Mouse (Mus musculus) telencephalon, adult 2 months (tissue): ENCODE data around the gene Gm20388.
A peak's percentile ranks its signal among the peaks of the same experiment; 100 is the strongest.

ENCODE experiments used
- DNase-seq: peaks from one replicate; pipeline ENCODE4 v3.0.0-alpha.2; 2011; ENCODE audit warnings: low read depth, low spot score

The Gm20388 gene

GRCm38 (mm10) chr8:120044907-120045306, 134.3 kb downstream of the Gm20388 start:
- no peak for DNase-seq

GRCm38 (mm10) chr8:120045471-120045870, 134.8 kb downstream of the Gm20388 start:
- DNase-seq, result no peak

- DNase-seq, result peak; percentile 74
Measured at GRCm38 (mm10) chr8:120046258-120047020, 135.8 kb downstream of the Gm20388 start.

GRCm38 (mm10) chr8:120049949-120050348, 139.3 kb downstream of the Gm20388 start:
- DNase-seq, result no peak

- no peak for DNase-seq
Measured at GRCm38 (mm10) chr8:120050376-120050775, 139.7 kb downstream of the Gm20388 start.

GRCm38 (mm10) chr8:120051006-120051405, 140.4 kb downstream of the Gm20388 start:
- DNase-seq, result no peak

GRCm38 (mm10) chr8:120051908-120052307, 141.3 kb downstream of the Gm20388 start:
- DNase-seq, result no peak

GRCm38 (mm10) chr8:120052318-120052717, 141.7 kb downstream of the Gm20388 start:
- no peak for DNase-seq

GRCm38 (mm10) chr8:120054833-120055232, 144.2 kb downstream of the Gm20388 start:
- no peak for DNase-seq

GRCm38 (mm10) chr8:120057078-120057477, 146.4 kb downstream of the Gm20388 start:
- DNase-seq, result no peak

- no peak for DNase-seq
Measured at GRCm38 (mm10) chr8:120062742-120063141, 152.1 kb downstream of the Gm20388 start.

GRCm38 (mm10) chr8:120063326-120063725, 152.7 kb downstream of the Gm20388 start:
- no peak for DNase-seq

GRCm38 (mm10) chr8:120065611-120066010, 155.0 kb downstream of the Gm20388 start:
- DNase-seq, result no peak

GRCm38 (mm10) chr8:120066226-120066625, 155.6 kb downstream of the Gm20388 start:
- no peak for DNase-seq

- DNase-seq, result no peak
Measured at GRCm38 (mm10) chr8:120067936-120068668, 157.5 kb downstream of the Gm20388 start.

GRCm38 (mm10) chr8:120071684-120072083, 161.0 kb downstream of the Gm20388 start:
- DNase-seq, result peak; percentile 18

- no peak for DNase-seq
Measured at GRCm38 (mm10) chr8:120072259-120072658, 161.6 kb downstream of the Gm20388 start.

GRCm38 (mm10) chr8:120072827-120073226, 162.2 kb downstream of the Gm20388 start:
- DNase-seq, result no peak

- DNase-seq, result no peak
Measured at GRCm38 (mm10) chr8:120074516-120074915, 163.9 kb downstream of the Gm20388 start.

- DNase-seq, result no peak
Measured at GRCm38 (mm10) chr8:120075347-120075746, 164.7 kb downstream of the Gm20388 start.

GRCm38 (mm10) chr8:120078080-120078479, 167.4 kb downstream of the Gm20388 start:
- peak; percentile 38 for DNase-seq

- no peak for DNase-seq
Measured at GRCm38 (mm10) chr8:120079361-120079760, 168.7 kb downstream of the Gm20388 start.

GRCm38 (mm10) chr8:120083261-120083660, 172.6 kb downstream of the Gm20388 start:
- no peak for DNase-seq
